Comparison of ENCODE assay signal across 11 mouse cellular contexts in genomic region chr17:34110309-34110708, GRCm38 (mm10). TPM values are rescaled to one million over a fixed set of nuclear protein-coding genes. Genes with fewer than 3 reads are reported as not detected.
DNase-seq lines count a peak whose midpoint lies in the region; ATAC-seq and TF ChIP-seq lines count a peak whose summit lies in the region.
"Had no signal": no experiment of that assay in that cellular context is flagged by ENCODE, and none has a peak within 500 bp of the region (broad histone marks: within the 10 kb centered on the region; RNA-seq: fewer than 3 reads in every experiment).

No protein-coding gene starts in this region.

- no peak overlapping the region for H3K4me2 ChIP-seq in limb, embryonic 13.5 days (replicated peaks)

- peaks cover 69% of the 10 kb centered on the region for H3K36me3 ChIP-seq in limb, embryonic 13.5 days

- WGBS in limb, embryonic 13.5 days: 61% methylated on average over 8 of the region's 8 CpGs

- ATAC-seq in limb, embryonic 13.5 days (ENCODE audit: low FRiP score, low read depth): 0 out of 2 replicates have a peak, but pooled peaks have one; percentile 4

- H3K4me1 ChIP-seq in limb, embryonic 13.5 days: peaks cover 15% of the 10 kb centered on the region; the same call in 1 of the 2 replicates

- no peak overlapping the region for H3K4me3 ChIP-seq in layer of hippocampus, adult 2 months
- no peak overlapping the region for H3K4me3 ChIP-seq in limb, embryonic 13.5 days

- H3K27me3 ChIP-seq in limb, embryonic 13.5 days: no peaks in the 10 kb centered on the region

- H3K27ac ChIP-seq in layer of hippocampus, adult 2 months: peak overlapping the region; percentile 39; the same call in 1 of the 2 replicates
- peak overlapping the region; percentile 33; the same call in 1 of the 2 replicates for H3K27ac ChIP-seq in limb, embryonic 13.5 days

- no peaks in the 10 kb centered on the region for H3K9me3 ChIP-seq in limb, embryonic 13.5 days

- DNase-seq in cerebellum, adult 9-11 months: peak; percentile 23
- DNase-seq in cerebellum, adult 11 months: no peak
- DNase-seq in layer of hippocampus, adult 2 months (ENCODE audit: low spot score in 2 of 2): no peak
- DNase-seq in layer of hippocampus, adult 8-10 months (ENCODE audit: low spot score in 2 of 2): no peak
- DNase-seq in R1 (ENCODE audit: low read depth, low spot score): peak; percentile 30
- DNase-seq in cerebellum, adult 8-10 months: no peak
- no peak for DNase-seq in testis, postnatal 10 days (ENCODE audit: low spot score)
- DNase-seq: adrenal gland, adult 2 months had no signal

- H3K9ac ChIP-seq in limb, embryonic 13.5 days: no peak overlapping the region

- TF ChIP-seq CTCF in layer of hippocampus, adult 2 months (conservative IDR thresholded peaks at IDR 0.05): no peak

RNA-seq across cellular contexts. Expression of gene H2-DMa, which starts 9.0 kb away (rescaled TPM):
- total RNA-seq in layer of hippocampus, adult 2 months (2021): 10 to 100 TPM; 26.2 to 33.1 TPM
- total RNA-seq in layer of hippocampus, adult 8-10 months (2022): 10 to 100 TPM; 31.5 to 37.7 (median 34.2) TPM
- polyA plus RNA-seq in limb, embryonic 13.5 days (2015; fragmentation: Nextera tagmentation; extraction: Ambion mirVana): 14.2 and 15.6 TPM in 2 replicates

RNA-seq across cellular contexts. Expression of gene Brd2, which starts 12.1 kb away (rescaled TPM):
- 100 to 1,000 TPM; 196 to 200 TPM for total RNA-seq in layer of hippocampus, adult 2 months (2021)
- 100 to 1,000 TPM; 190 to 204 (median 197) TPM for total RNA-seq in layer of hippocampus, adult 8-10 months (2022)
- polyA plus RNA-seq in limb, embryonic 13.5 days (2015; fragmentation: Nextera tagmentation; extraction: Ambion mirVana): 132 and 133 TPM in 2 replicates

RNA-seq across cellular contexts. Expression of gene H2-Oa, which starts 18.2 kb away (rescaled TPM):
- total RNA-seq in layer of hippocampus, adult 2 months (2021): under 1 TPM in 1 of 2 experiments, not detected in 1; 0.44 TPM
- 1 to 10 TPM in 2 of 4 experiments, not detected in 2; 2.6 to 3.6 TPM for total RNA-seq in layer of hippocampus, adult 8-10 months (2022)
- polyA plus RNA-seq in limb, embryonic 13.5 days (2015; fragmentation: Nextera tagmentation; extraction: Ambion mirVana): 0.55 and 0.65 TPM in 2 replicates
- total RNA-seq: layer of hippocampus, adult 18-20 months had no signal
- polyA plus RNA-seq: G1E had no signal

RNA-seq across cellular contexts. Expression of gene H2-DMb2, which starts 32.8 kb away (rescaled TPM):
- under 1 TPM; 0.77 to 0.96 TPM for total RNA-seq in layer of hippocampus, adult 2 months (2021)
- 1 to 10 TPM in 2 of 4 experiments, under 1 TPM in 2; 0.51 to 3.5 (median 2.1) TPM for total RNA-seq in layer of hippocampus, adult 8-10 months (2022)
- 0.15 and 0.38 TPM in 2 replicates for polyA plus RNA-seq in limb, embryonic 13.5 days (2015; fragmentation: Nextera tagmentation; extraction: Ambion mirVana)
- total RNA-seq: G1E had no signal
- polyA plus RNA-seq: G1E had no signal

RNA-seq across cellular contexts. Expression of gene H2-DMb1, which starts 42.6 kb away (rescaled TPM):
- 1 to 10 TPM; 1.8 to 2.5 TPM for total RNA-seq in layer of hippocampus, adult 2 months (2021)
- 1 to 10 TPM; 3.4 to 9.7 (median 6.0) TPM for total RNA-seq in layer of hippocampus, adult 8-10 months (2022)
- polyA plus RNA-seq in limb, embryonic 13.5 days (2015; fragmentation: Nextera tagmentation; extraction: Ambion mirVana): 1.5 and 1.7 TPM in 2 replicates

Comparison
In these comparisons a context has a peak if more than half of its experiments do, and no peak if none do; other contexts are left out.
1. DNase-seq: peak in cerebellum, adult 9-11 months (single experiment) and R1 (single experiment); none in cerebellum, adult 11 months (single experiment), layer of hippocampus, adult 2 months (0 of 2), layer of hippocampus, adult 8-10 months (0 of 2), cerebellum, adult 8-10 months (single experiment) and testis, postnatal 10 days (single experiment).